In genomic region chr9:104002913-104003330, GRCm38 (mm10) we compare ENCODE assay signal across 9 mouse cellular contexts. TPM values are rescaled to one million over a fixed set of nuclear protein-coding genes. Genes with fewer than 3 reads are reported as not detected.
DNase-seq lines count a peak whose midpoint lies in the region; ATAC-seq lines count a peak whose summit lies in the region.
"Had no signal": no experiment of that assay in that cellular context is flagged by ENCODE, and none has a peak within 500 bp of the region (broad histone marks: within the 10 kb centered on the region; RNA-seq: fewer than 3 reads in every experiment).

No protein-coding gene starts in this region.

- peaks cover 9 to 16% of the 10 kb centered on the region in 2 experiments for H3K4me1 ChIP-seq in heart, embryonic 14.5 days (ENCODE audit: control insufficient read depth in 2 of 2, insufficient read depth in 2 of 2, low read length in 2 of 2)

- H3K27me3 ChIP-seq in heart, embryonic 14.5 days (ENCODE audit: control insufficient read depth, insufficient read depth, low read length), result no peaks in the 10 kb centered on the region

- H3K4me2 ChIP-seq in heart, embryonic 14.5 days (ENCODE audit: low read length), result peak overlapping the region; percentile 61

- peak; percentile 49 for DNase-seq in ovary, adult 18-20 months (ENCODE audit: low spot score)
- no peak for DNase-seq in ovary, postnatal 10 days (ENCODE audit: low spot score)
- peak; percentile 68 for DNase-seq in brain, embryonic 18.5 days (ENCODE audit: low read depth, low spot score)
- peak; percentile 54 to 84 for DNase-seq in layer of hippocampus, adult 18-20 months (ENCODE audit: low spot score in 2 of 2)
- peak; percentile 70 for DNase-seq in lung, postnatal 14 days
- DNase-seq in right cerebral cortex, adult 2 months (ENCODE audit: low spot score in 2 of 2), result peak; percentile 71 to 79
- no peak for DNase-seq in cerebellum, adult 11-12 months

- peak; percentile 23 for ATAC-seq in heart, embryonic 14.5 days (ENCODE audit: insufficient number of reproducible peaks, insufficient read depth, low FRiP score, low read depth)

- H3K27ac ChIP-seq in heart, embryonic 14.5 days (replicated peaks in 1 of 2; ENCODE audit: control insufficient read depth in 1 of 2, insufficient read depth in 1 of 2, low read depth in 2 of 2, low read length in 2 of 2), result peak overlapping the region; percentile 68 to 74

- H3K9ac ChIP-seq in heart, embryonic 14.5 days (ENCODE audit: low read length), result peak overlapping the region; percentile 69

- no peaks in the 10 kb centered on the region for H3K9me3 ChIP-seq in heart, embryonic 14.5 days (ENCODE audit: control insufficient read depth, low read length)

- WGBS in heart, embryonic 14.5 days, result under 1% methylated on average over 37 of the region's 37 CpGs

- H3K4me3 ChIP-seq in heart, embryonic 14.5 days (ENCODE audit: control insufficient read depth in 1 of 2, insufficient read depth in 1 of 2, low read depth in 1 of 2, low read length in 2 of 2), result peak overlapping the region; percentile 52 to 75

- peaks cover 14% of the 10 kb centered on the region for H3K36me3 ChIP-seq in heart, embryonic 14.5 days (ENCODE audit: control insufficient read depth, insufficient read depth, low read length)

RNA-seq across cellular contexts. Expression of gene Nphp3, which starts 0.6 kb away (rescaled TPM):
- polyA plus RNA-seq in heart, embryonic 14.5 days (2014; fragmentation: Nextera tagmentation; extraction: Ambion mirVana), result 5.1 and 5.3 TPM in 2 replicates
- total RNA-seq in layer of hippocampus, adult 18-20 months (2021), result 1 to 10 TPM; 7.6 to 9.1 TPM

RNA-seq across cellular contexts. Expression of gene Gm28305, which starts 37.5 kb away (rescaled TPM):
- polyA plus RNA-seq in heart, embryonic 14.5 days (2014; fragmentation: Nextera tagmentation; extraction: Ambion mirVana), result not detected in 2 replicates
- total RNA-seq in layer of hippocampus, adult 18-20 months (2021), result not detected
- total RNA-seq: layer of hippocampus, adult 8-10 months had no signal

Comparison
In these comparisons a context has a peak if more than half of its experiments do, and no peak if none do; other contexts are left out.
1. DNase-seq: peak in ovary, adult 18-20 months (single experiment), brain, embryonic 18.5 days (single experiment), layer of hippocampus, adult 18-20 months (2 of 2), lung, postnatal 14 days (single experiment) and right cerebral cortex, adult 2 months (2 of 2); none in ovary, postnatal 10 days (single experiment) and cerebellum, adult 11-12 months (single experiment).